Mouse (Mus musculus) yolk sac, embryonic 10.5 days (tissue): Measurements from ENCODE around the gene Sgcd.

Experiments used
- DNase-seq: peaks from one replicate; pipeline ENCODE4 v3.0.0-alpha.2; 2017; ENCODE audit warnings: low spot score

Gene Sgcd

GRCm38 (mm10) chr11:47010166-47010565 lies 978.6 kb downstream of the Sgcd start:
- DNase-seq: no peak

DNA sequence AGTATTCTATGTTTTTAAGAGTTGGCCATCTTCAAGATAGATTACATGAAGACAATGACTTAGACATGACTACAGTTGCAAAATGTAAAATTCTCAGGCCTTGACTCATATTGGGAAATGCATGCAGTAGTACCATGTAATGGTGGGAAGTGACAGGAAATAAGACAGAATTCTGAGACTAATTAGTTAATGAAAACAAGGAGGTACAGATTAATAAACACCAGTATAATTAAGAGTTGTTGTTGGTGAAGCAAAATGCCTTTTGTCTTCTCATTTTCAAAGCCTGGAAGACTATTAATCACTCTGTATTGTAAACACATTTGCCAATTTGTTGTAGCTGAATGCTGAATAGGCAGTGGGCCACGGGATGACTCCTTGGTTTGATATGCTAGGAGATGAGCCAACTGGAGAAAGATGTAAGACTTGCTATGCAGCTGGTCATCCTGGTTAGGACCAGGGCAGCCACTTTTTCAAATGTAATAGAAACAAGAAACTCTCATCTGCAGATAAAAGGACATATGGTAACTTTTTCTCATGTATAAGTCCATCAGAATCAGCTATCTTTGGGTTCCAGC lies 983.4 kb downstream of the Sgcd start:
- no peak for DNase-seq

DNA sequence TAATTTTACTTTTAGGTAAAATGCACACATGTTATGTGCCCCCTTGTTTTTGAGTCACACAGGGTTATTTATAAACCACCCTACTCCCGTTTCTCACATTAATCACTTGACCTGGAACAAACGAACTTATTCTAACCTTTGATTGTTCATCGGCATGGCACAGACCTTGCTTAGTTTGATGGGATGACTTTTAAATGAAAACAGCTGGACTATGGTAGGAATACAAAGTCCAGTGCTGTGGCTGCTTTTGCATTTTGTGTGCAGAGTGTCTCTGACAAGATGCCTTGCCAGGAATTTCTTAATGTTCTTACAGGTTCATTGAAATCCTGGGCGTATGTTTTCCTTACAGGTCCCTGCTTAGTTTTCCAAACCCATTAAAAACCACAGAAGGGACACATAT lies 1049.5 kb downstream of the Sgcd start:
- no peak for DNase-seq

DNA sequence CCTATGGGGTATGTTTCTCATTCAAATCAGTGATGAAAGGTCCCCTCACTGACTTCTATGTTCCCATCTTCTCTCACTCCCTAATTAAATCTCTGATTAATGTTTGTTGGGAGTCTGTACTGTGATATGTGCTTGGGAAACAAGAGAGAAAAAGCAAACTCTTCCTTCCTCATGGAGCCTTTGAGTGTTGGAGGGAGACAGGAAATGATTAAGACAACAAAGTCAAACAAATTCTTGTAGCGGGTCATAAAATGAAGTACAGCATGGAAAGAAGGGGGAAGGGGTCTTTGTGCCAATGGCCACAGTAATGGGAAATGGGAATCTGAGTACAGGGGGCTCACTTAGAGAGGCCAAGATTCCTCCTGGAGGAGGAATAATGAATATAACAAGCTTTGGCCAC lies 1063.8 kb downstream of the Sgcd start:
- no peak for DNase-seq

- no peak for DNase-seq
Measured at GRCm38 (mm10) chr11:46920244-46920643, 1068.5 kb downstream of the Sgcd start.

DNA sequence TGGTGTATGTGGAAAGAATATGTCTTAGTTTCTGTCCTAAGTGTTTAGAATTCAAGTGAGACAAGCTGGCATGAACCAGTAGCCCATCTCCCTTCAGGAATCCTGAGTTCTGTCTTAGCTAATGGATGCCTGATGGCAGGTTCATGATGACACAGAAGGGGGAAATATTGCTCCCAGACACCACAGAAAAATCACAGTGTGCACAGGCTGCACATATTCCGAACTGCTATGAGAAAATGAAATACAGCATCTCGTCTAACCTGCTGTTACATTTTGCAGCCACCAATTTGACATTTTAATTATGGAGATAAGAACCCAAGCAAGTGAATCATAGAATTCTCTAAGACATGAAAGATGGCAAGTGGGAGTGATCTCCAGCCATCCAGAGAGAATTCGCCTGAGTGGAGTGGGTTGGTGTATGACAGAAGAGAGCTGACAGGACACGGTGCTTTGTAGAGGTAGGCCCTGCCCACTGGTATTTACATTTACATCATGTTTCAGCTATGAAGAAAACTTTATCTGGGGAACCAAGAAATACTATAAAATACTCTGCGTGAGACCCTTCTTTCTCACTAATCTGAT lies 1076.0 kb downstream of the Sgcd start:
- no peak for DNase-seq

- DNase-seq: no peak
Measured at GRCm38 (mm10) chr11:46904281-46904680, 1084.5 kb downstream of the Sgcd start.

- no peak for DNase-seq
Measured at GRCm38 (mm10) chr11:46889093-46889492, 1099.7 kb downstream of the Sgcd start.

GRCm38 (mm10) chr11:46882456-46882855 lies 1106.3 kb downstream of the Sgcd start:
- DNase-seq: no peak

- DNase-seq: no peak
Measured at GRCm38 (mm10) chr11:46875774-46876173, 1113.0 kb downstream of the Sgcd start.

DNA sequence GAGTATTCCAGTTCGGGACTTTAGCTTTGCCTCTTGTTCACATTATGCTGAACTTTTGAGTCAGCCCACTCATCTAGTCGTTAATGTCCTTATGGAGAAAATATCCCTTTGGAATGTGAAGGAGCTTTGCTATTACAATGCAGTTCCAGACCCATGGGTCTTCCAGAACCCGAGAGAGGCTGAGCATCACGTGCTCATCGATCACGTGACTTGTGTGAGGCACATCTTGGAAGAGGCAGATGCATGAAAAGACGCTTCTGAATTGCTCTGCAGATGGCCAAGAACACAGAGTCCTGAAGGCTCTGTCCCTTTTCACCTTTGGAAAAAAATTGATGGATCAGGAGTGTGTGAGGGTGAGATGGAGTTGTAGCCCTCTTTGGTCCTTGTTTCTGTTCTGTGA lies 1120.2 kb downstream of the Sgcd start:
- no peak for DNase-seq

DNA sequence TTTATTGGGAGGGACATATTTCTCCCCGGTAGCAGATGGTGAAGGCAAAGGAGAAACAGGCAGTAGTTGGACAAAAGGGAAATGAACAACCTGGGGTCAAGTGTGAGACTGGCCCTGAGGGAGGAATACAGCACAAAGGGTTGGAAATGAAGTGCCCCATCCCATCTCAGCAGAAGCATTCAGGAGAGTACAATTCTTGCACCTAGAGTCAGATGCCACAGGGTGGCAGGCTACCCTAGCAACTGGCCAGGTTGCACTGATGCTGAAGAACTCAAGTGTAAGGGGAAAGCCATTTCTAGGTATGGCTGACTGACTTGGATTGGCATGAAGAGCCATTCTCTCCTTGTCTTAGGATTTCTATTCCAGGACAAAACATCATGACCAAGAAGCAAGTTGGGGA lies 1124.0 kb downstream of the Sgcd start:
- no peak for DNase-seq

DNA sequence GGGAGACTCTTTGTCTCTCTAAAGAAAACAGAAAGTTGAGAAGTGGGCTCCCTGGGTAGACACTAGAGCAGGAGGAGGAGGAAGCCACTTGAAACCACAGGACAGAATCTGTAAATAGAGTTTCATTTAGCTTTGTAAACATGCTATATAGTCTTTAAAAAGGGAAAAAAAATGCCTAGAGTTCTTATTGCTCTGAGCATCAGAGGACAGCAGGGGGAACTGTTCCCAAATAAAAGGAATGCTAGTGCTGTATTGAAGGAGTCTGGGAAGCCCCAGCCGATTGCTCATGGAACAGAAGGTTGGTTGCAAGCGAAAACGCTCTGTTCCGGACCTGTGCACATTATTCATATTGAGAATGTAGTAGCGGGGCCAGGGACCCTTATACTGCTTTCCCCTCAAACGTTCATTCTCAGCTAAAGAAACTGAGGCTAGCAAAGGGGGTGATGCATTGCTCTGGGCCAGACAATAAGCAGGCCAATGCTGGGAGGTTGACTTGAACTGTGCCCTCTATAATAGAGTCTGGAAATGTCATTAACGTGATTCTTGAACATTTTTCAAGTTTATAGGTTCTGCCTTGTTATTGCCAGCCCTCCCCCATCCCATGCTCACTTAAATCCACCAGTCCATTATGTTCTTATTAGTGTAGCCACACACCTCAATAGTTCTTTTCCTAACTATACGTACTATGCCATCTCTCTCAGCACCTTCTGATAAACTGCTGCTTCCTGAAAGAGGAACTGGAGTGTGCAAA lies 1140.4 kb downstream of the Sgcd start:
- DNase-seq: no peak

- DNase-seq: no peak
Measured at GRCm38 (mm10) chr11:46847827-46848220, 1140.9 kb downstream of the Sgcd start.

DNA sequence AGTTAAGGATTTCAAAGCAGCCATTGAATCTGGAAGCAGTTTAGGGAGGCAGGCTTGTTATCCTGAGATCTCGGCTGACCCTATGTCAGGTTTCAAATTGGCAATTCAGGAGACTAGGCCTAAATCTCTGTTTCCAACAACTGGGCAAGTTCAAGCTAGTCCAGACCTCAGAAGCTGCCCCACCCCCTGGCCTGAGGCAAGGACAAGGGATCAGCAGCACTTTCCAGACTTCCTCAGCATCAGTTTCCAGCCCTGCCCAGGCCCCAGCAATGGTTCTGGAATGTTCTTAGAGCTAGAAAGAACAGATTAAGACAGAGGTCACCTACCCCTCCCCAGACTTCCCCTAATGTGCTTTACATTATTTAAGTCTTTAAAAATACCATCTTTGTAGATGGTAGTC lies 1142.1 kb downstream of the Sgcd start:
- no peak for DNase-seq
